Mouse (Mus musculus): ENCODE measurements around the gene Fam189a2. TPM values are rescaled to one million over a fixed set of nuclear protein-coding genes. Genes with fewer than 3 reads are reported as not detected.

Fam189a2 gene
- total and polyA plus RNA-seq, 3 experiments = not detected

DNA sequence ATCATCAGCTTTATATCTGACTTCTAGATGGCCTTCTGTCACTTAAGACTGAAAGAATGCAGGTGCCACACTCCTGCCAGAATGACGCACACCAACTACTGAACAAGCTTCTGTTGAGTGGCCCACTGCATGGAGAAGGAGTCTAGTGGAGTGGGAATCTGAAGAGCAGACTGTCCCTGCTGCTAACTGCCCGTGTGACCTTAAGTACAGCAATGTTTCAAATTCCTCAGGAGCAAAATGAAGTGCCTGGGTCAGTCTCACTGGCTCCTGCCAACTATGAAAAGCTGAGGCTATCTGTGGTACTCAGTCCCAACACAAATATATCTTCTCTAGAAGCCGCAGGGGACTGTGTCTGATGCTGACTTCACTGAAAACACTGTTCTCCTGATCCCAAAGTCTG, 18.5 kb upstream of the Fam189a2 start:
- TF ChIP-seq CHD2 (IDR thresholded peaks at IDR 0.05; ENCODE audit: low read length) = no peak
- no peak for TF ChIP-seq CHD1 (IDR thresholded peaks at IDR 0.05; ENCODE audit: low read depth, low read length)
- TF ChIP-seq UBTF (IDR thresholded peaks at IDR 0.05; ENCODE audit: borderline replicate concordance, insufficient read depth, low read depth, low read length) = no peak
- no peak for TF ChIP-seq USF2 (IDR thresholded peaks at IDR 0.05; ENCODE audit: borderline replicate concordance in 1 of 2, insufficient read depth in 1 of 2, low read depth in 1 of 2, low read length in 2 of 2)
- TF ChIP-seq ZKSCAN1 (IDR thresholded peaks at IDR 0.05; ENCODE audit: low read depth, low read length) = no peak
- TF ChIP-seq GABPA (IDR thresholded peaks at IDR 0.05; ENCODE audit: low read depth, low read length) = no peak
- no peak for TF ChIP-seq TBP (IDR thresholded peaks at IDR 0.05; ENCODE audit: low read depth, low read length)
- TF ChIP-seq CTCF (IDR thresholded peaks at IDR 0.05 in 2 of 3, conservative IDR thresholded peaks at IDR 0.05 in 1 of 3; ENCODE audit: control insufficient read depth in 1 of 3, insufficient read depth in 1 of 3, low read depth in 2 of 3, low read length in 3 of 3, poor library complexity in 1 of 3, severe bottlenecking in 1 of 3) = no peak
- no peak for TF ChIP-seq MEF2A (IDR thresholded peaks at IDR 0.05; ENCODE audit: extremely low read depth, insufficient replicate concordance, low read depth, low read length, poor library complexity, severe bottlenecking)
- no peak for TF ChIP-seq GATA1 (IDR thresholded peaks at IDR 0.05; ENCODE audit: low read depth, low read length)
- no peak for TF ChIP-seq ZNF384 (IDR thresholded peaks at IDR 0.05; ENCODE audit: low read depth, low read length)
- no peak for TF ChIP-seq E2F4 (IDR thresholded peaks at IDR 0.05; ENCODE audit: borderline replicate concordance, low read depth, low read length)
- TF ChIP-seq KAT2A (conservative IDR thresholded peaks at IDR 0.05; ENCODE audit: low read depth, low read length) = no peak
- TF ChIP-seq NRF1 (IDR thresholded peaks at IDR 0.05; ENCODE audit: insufficient read depth, low read depth, low read length, poor library complexity, severe bottlenecking) = no peak
- TF ChIP-seq POLR2AphosphoS2 (IDR thresholded peaks at IDR 0.05; ENCODE audit: low read length) = no peak
- TF ChIP-seq HCFC1 (IDR thresholded peaks at IDR 0.05; ENCODE audit: low read depth, low read length) = no peak
- TF ChIP-seq RAD21 (IDR thresholded peaks at IDR 0.05; ENCODE audit: low read depth, low read length) = no peak
- no peak for TF ChIP-seq MYB (IDR thresholded peaks at IDR 0.05; ENCODE audit: low read depth, low read length)
- TF ChIP-seq BHLHE40 (IDR thresholded peaks at IDR 0.05; ENCODE audit: borderline replicate concordance, low read depth, low read length) = no peak
- no peak for TF ChIP-seq RCOR1 (IDR thresholded peaks at IDR 0.05; ENCODE audit: low read depth, low read length)
- no peaks in the 10 kb centered on the region for H3K9me3 ChIP-seq (replicated peaks; ENCODE audit: insufficient read depth, low read length)
- H3K27ac ChIP-seq (ENCODE audit: control insufficient read depth, low read depth, low read length) = no peak overlapping the region
- H3K4me1 ChIP-seq (ENCODE audit: control insufficient read depth in 1 of 2, insufficient read depth in 2 of 2, low read length in 2 of 2) = no peaks in the 10 kb centered on the region
- H3K36me3 ChIP-seq (ENCODE audit: control insufficient read depth in 1 of 2, insufficient read depth in 2 of 2, low read length in 2 of 2) = no peaks in the 10 kb centered on the region
- no peaks in the 10 kb centered on the region for H3K79me2 ChIP-seq (ENCODE audit: control insufficient read depth, insufficient read depth, low read length, poor library complexity)
- H3K27me3 ChIP-seq (ENCODE audit: control insufficient read depth in 1 of 2, insufficient read depth in 2 of 2, low read length in 2 of 2) = no peaks in the 10 kb centered on the region
- no peak for DNase-seq (ENCODE audit: low read depth, low spot score)
- no peak overlapping the region for H3K9ac ChIP-seq (ENCODE audit: control insufficient read depth, low read depth, low read length, poor library complexity, severe bottlenecking)
- no peak overlapping the region for H3K4me3 ChIP-seq (ENCODE audit: control insufficient read depth in 1 of 2, insufficient read depth in 1 of 2, low read depth in 2 of 2, low read length in 2 of 2)

DNA sequence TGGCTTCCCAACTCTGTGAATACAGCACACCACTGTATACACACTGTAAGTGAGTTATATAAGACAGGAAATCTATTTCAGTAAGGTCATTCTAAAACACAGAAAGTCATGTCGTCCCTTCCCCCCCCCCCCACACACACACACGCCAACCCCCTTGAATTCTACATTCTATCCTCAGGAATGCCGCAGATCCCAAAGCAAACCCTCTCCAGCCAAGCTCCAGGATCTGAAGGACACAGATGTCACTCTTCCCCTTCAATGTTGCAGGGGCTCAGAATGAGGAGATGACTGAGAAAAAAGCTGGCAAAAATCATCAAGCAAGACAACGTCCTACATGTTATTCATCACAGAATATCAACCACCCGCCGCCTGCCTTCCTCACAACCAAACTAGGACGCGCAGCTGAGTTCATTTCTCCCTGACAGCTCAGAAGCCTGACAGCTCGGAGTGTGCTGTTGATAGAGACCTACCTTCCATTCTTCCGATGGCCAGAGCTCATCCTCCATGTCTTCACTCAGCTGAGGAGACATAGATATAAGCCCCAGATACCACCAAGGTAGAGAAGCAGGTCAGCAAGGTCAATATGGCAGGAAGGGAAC, 15.7 kb upstream of the Fam189a2 start:
- DNase-seq (ENCODE audit: low read depth, low spot score) = no peak
- no peak overlapping the region for H3K27ac ChIP-seq (ENCODE audit: control insufficient read depth, low read depth, low read length)

More for the DNA sequence above, 15.7 kb upstream of the Fam189a2 start:
- Histone ChIP-seq H3K79me2 (ENCODE audit: control insufficient read depth, insufficient read depth, low read length, poor library complexity) (no peaks in the 10 kb centered on the region), H3K9me3 (replicated peaks; ENCODE audit: insufficient read depth, low read length) (no peaks in the 10 kb centered on the region), H3K27me3 (ENCODE audit: control insufficient read depth in 1 of 2, insufficient read depth in 2 of 2, low read length in 2 of 2) (no peaks in the 10 kb centered on the region), H3K36me3 (ENCODE audit: control insufficient read depth in 1 of 2, insufficient read depth in 2 of 2, low read length in 2 of 2) (no peaks in the 10 kb centered on the region), H3K4me3 (ENCODE audit: control insufficient read depth in 1 of 2, insufficient read depth in 1 of 2, low read depth in 2 of 2, low read length in 2 of 2) (no peak overlapping the region), H3K4me1 (ENCODE audit: control insufficient read depth in 1 of 2, insufficient read depth in 2 of 2, low read length in 2 of 2) (no peaks in the 10 kb centered on the region), H3K9ac (ENCODE audit: control insufficient read depth, low read depth, low read length, poor library complexity, severe bottlenecking) (no peak overlapping the region)
- TF ChIP-seq MXI1 (IDR thresholded peaks at IDR 0.05; ENCODE audit: low read depth, low read length) (no peak), CHD2 (IDR thresholded peaks at IDR 0.05; ENCODE audit: low read length) (no peak), ETS1 (IDR thresholded peaks at IDR 0.05; ENCODE audit: low read depth, low read length) (no peak), MEF2A (IDR thresholded peaks at IDR 0.05; ENCODE audit: extremely low read depth, insufficient replicate concordance, low read depth, low read length, poor library complexity, severe bottlenecking) (no peak), MYC (IDR thresholded peaks at IDR 0.05; ENCODE audit: low read depth, low read length) (no peak), ZKSCAN1 (IDR thresholded peaks at IDR 0.05; ENCODE audit: low read depth, low read length) (no peak), RAD21 (IDR thresholded peaks at IDR 0.05; ENCODE audit: low read depth, low read length) (no peak), ZMIZ1 (IDR thresholded peaks at IDR 0.05; ENCODE audit: low read depth, low read length) (no peak), CHD1 (IDR thresholded peaks at IDR 0.05; ENCODE audit: low read depth, low read length) (no peak), ZNF384 (IDR thresholded peaks at IDR 0.05; ENCODE audit: low read depth, low read length) (no peak), UBTF (IDR thresholded peaks at IDR 0.05; ENCODE audit: borderline replicate concordance, insufficient read depth, low read depth, low read length) (no peak), GATA1 (IDR thresholded peaks at IDR 0.05; ENCODE audit: low read depth, low read length) (no peak), POLR2AphosphoS5 (IDR thresholded peaks at IDR 0.05; ENCODE audit: borderline replicate concordance, low read depth, low read length) (no peak), MAZ (IDR thresholded peaks at IDR 0.05; ENCODE audit: low read depth, low read length) (no peak), ELF1 (IDR thresholded peaks at IDR 0.05; ENCODE audit: low read depth, low read length) (no peak), ZC3H11A (IDR thresholded peaks at IDR 0.05; ENCODE audit: low read depth, low read length) (no peak), USF2 (IDR thresholded peaks at IDR 0.05; ENCODE audit: borderline replicate concordance in 1 of 2, insufficient read depth in 1 of 2, low read depth in 1 of 2, low read length in 2 of 2) (no peak)

All from MEL (cell line).